Mouse (Mus musculus) lung, postnatal 0 days (tissue): ENCODE data around the gene Ltbr.

Source experiments
- CTCF ChIP-seq: IDR thresholded peaks from 2 replicates; pipeline ENCODE4 v1.5.1; 2016; ENCODE audit warnings: antibody characterized with exemption, mild to moderate bottlenecking
- EP300 ChIP-seq: IDR thresholded peaks from 2 replicates; pipeline ENCODE4 v1.6.1; 2016; ENCODE audit warnings: antibody characterized with exemption, mild to moderate bottlenecking, control low read depth

- TF ChIP-seq EP300 (no peak), CTCF (no peak)
Observed at GRCm38 (mm10) chr6:125305465-125305864, 8.2 kb downstream of the Ltbr start.
